Mouse (Mus musculus): ENCODE data around the gene Pdss2.

Pdss2 gene

DNA sequence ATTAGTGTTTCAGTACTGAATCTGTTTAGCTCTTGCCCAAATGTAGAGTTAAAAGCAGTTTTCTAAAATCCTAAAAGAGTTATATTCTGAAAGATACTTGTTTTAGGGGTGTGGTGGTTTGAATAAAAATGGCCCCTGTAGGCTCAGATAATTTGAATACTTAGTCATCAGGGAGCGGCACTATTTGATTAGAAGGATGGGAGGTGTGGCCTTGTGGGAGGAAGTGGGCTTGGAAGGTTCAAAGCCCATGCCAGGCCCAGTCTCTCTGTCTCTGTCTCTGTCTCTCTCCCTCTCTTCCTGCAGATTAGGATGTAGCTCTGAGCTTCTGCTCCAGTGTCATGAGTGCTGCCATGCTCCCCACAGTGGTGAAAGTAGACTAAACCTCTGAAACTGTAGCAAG lies 5.1 kb downstream of the Pdss2 start:
- no peak for TF ChIP-seq POU5F1 (IDR thresholded peaks at IDR 0.05; ENCODE audit: borderline replicate concordance, low read length)
- TF ChIP-seq CTCF (conservative IDR thresholded peaks at IDR 0.05; ENCODE audit: low read length): no peak
- TF ChIP-seq NANOG (IDR thresholded peaks at IDR 0.05; ENCODE audit: borderline replicate concordance, low read length): no peak
- H3K4me3 ChIP-seq (replicated peaks; ENCODE audit: low read length): no peak overlapping the region
- peaks cover 18% of the 10 kb centered on the region; the same call in 1 of the 2 replicates for H3K36me3 ChIP-seq (ENCODE audit: insufficient read depth, low read length)
- H3K4me1 ChIP-seq (replicated peaks; ENCODE audit: low read depth, low read length): peaks cover 39% of the 10 kb centered on the region
- H3K9me3 ChIP-seq (ENCODE audit: low read length): no peaks in the 10 kb centered on the region
- H3K27me3 ChIP-seq (ENCODE audit: insufficient read depth, low read length): no peaks in the 10 kb centered on the region

- no peak overlapping the region for H3K4me3 ChIP-seq (replicated peaks; ENCODE audit: low read length)
- TF ChIP-seq POU5F1 (IDR thresholded peaks at IDR 0.05; ENCODE audit: borderline replicate concordance, low read length): no peak
- peaks cover 28% of the 10 kb centered on the region for H3K4me1 ChIP-seq (replicated peaks; ENCODE audit: low read depth, low read length)
- no peaks in the 10 kb centered on the region for H3K27me3 ChIP-seq (ENCODE audit: insufficient read depth, low read length)
- H3K36me3 ChIP-seq (ENCODE audit: insufficient read depth, low read length): peaks cover 23% of the 10 kb centered on the region; the same call in 1 of the 2 replicates
- H3K9me3 ChIP-seq (ENCODE audit: low read length): no peaks in the 10 kb centered on the region
Measured at GRCm38 (mm10) chr10:43229236-43229635, 8.0 kb downstream of the Pdss2 start.

DNA sequence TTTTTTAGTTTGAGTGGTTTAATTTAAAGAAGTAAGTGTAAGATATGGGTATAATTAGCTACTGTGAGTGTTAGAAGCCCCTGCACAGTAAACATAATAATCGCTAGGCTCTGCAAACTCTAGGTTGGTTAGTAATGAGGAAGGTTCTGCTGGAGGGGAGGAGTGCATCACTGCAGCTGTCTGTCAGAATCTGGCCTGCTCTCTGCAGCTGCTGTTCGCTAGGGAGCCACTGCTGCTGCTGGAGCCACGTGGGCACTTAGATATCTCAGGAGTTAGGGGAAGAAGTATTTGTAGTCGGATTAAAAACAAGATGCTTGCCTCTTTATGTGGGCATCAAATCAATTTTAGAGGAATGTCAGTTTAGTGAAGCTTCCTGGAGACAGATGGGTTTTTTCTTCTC lies 13.2 kb downstream of the Pdss2 start:
- TF ChIP-seq POU5F1 (IDR thresholded peaks at IDR 0.05; ENCODE audit: borderline replicate concordance, low read length) (no peak), NANOG (IDR thresholded peaks at IDR 0.05; ENCODE audit: borderline replicate concordance, low read length) (no peak), CTCF (conservative IDR thresholded peaks at IDR 0.05; ENCODE audit: low read length) (no peak)
- Histone ChIP-seq H3K27me3 (ENCODE audit: insufficient read depth, low read length) (no peaks in the 10 kb centered on the region), H3K4me1 (replicated peaks; ENCODE audit: low read depth, low read length) (0 out of 2 replicates have a peak, but pooled peaks cover 4% of the 10 kb centered on the region), H3K36me3 (ENCODE audit: insufficient read depth, low read length) (peaks cover 26% of the 10 kb centered on the region; the same call in 1 of the 2 replicates), H3K4me3 (replicated peaks; ENCODE audit: low read length) (no peak overlapping the region), H3K9me3 (ENCODE audit: low read length) (peaks cover 3% of the 10 kb centered on the region)

DNA sequence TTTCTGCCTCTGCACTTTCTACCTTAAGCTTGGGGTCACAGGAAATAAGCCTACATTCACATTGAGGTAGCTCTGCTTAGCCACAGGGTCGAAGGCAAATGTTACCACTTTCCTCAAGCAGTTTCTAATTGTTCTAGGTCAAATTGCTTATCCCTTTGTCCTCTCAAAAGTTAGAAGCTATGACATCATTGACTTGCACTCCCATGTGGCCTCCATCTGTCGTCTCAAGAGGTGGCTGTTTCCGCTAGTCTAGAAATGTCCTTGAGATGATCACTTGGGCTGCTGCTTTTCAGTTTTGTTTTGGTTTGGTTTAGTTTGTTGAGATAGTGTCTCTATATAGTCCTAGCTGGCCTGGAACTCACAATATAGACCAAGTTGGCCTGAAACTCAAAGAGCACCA lies 13.7 kb downstream of the Pdss2 start:
- H3K4me1 ChIP-seq (replicated peaks; ENCODE audit: low read depth, low read length): 0 out of 2 replicates have a peak, but pooled peaks cover 4% of the 10 kb centered on the region
- H3K9me3 ChIP-seq (ENCODE audit: low read length): peaks cover 8% of the 10 kb centered on the region
- no peaks in the 10 kb centered on the region for H3K27me3 ChIP-seq (ENCODE audit: insufficient read depth, low read length)
- peaks cover 29% of the 10 kb centered on the region; the same call in 1 of the 2 replicates for H3K36me3 ChIP-seq (ENCODE audit: insufficient read depth, low read length)
- no peak overlapping the region for H3K4me3 ChIP-seq (replicated peaks; ENCODE audit: low read length)
- no peak for TF ChIP-seq NANOG (IDR thresholded peaks at IDR 0.05; ENCODE audit: borderline replicate concordance, low read length)
- no peak for TF ChIP-seq POU5F1 (IDR thresholded peaks at IDR 0.05; ENCODE audit: borderline replicate concordance, low read length)
- no peak for TF ChIP-seq CTCF (conservative IDR thresholded peaks at IDR 0.05; ENCODE audit: low read length)

DNA sequence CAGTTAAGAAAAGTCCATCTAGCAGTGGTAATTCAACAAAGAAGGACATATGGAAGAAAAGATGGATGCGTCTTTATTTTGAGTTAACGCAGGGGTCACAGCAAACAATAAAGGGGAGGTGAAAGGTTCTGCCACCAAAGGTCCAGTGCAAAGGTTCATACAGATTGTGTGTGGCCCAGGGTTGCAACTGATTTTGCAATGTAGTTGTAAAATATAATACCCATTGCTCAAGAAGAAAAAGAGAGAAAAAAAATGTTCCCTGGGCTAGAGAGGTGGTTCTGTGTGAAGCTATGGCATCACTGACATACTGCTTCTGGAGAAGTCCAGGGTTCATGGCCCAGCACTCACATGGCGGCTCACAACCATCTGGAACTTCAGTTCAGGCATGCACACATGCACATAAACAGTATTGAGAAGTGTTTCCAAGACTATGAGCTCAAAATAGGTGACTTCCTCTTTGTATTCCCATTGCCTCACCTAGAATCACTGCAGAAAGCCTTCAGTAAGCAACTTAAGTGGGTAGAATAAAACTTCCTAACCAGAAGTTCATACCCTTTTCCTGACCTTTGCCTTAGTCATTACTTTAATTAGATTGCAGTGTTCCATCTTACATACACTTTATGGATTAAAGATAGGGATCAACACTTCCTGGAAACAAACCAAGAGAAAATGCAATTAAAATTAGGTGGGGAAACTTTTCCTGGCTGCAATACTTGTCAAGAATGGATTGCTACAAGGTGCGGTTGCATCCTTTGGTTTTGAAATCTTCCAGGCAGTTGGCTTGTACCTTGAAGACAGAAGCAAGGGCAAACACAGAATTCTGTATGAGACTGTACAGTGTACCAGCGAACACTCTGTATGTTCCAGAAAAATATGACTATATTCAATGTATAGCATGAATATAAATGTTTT lies 14.7 kb downstream of the Pdss2 start:
- H3K27me3 ChIP-seq (ENCODE audit: insufficient read depth, low read length): no peaks in the 10 kb centered on the region
- 0 out of 2 replicates have a peak, but pooled peaks cover 4% of the 10 kb centered on the region for H3K4me1 ChIP-seq (replicated peaks; ENCODE audit: low read depth, low read length)
- peaks cover 26% of the 10 kb centered on the region; the same call in 1 of the 2 replicates for H3K36me3 ChIP-seq (ENCODE audit: insufficient read depth, low read length)
- TF ChIP-seq POU5F1 (IDR thresholded peaks at IDR 0.05; ENCODE audit: borderline replicate concordance, low read length) (no peak), NANOG (IDR thresholded peaks at IDR 0.05; ENCODE audit: borderline replicate concordance, low read length) (no peak), CTCF (conservative IDR thresholded peaks at IDR 0.05; ENCODE audit: low read length) (no peak)
- H3K4me3 ChIP-seq (replicated peaks; ENCODE audit: low read length): no peak overlapping the region
- peaks cover 8% of the 10 kb centered on the region for H3K9me3 ChIP-seq (ENCODE audit: low read length)

DNA sequence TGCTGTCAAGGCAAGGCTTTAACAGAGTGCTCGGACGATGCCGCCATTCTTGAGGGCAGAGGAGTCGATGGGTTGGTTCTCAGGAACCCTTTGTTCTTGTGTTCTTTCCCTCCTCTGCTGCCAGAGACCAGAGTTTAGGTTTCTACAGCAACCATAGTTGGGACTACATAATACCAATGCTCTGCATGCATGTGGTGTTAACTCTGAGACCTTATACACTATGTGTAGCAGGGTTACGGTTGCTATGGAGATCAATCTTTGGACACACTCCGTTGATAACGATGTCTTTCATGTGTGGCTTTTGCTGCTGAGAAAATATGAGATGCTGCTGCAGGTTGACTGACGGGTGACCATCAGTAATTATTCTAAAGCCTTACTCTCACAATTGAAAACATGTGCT lies 20.9 kb downstream of the Pdss2 start:
- peaks cover 9% of the 10 kb centered on the region; the same call in 1 of the 2 replicates for H3K36me3 ChIP-seq (ENCODE audit: insufficient read depth, low read length)
- TF ChIP-seq POU5F1 (IDR thresholded peaks at IDR 0.05; ENCODE audit: borderline replicate concordance, low read length) (no peak), NANOG (IDR thresholded peaks at IDR 0.05; ENCODE audit: borderline replicate concordance, low read length) (no peak), CTCF (conservative IDR thresholded peaks at IDR 0.05; ENCODE audit: low read length) (no peak)
- H3K27me3 ChIP-seq (ENCODE audit: insufficient read depth, low read length): no peaks in the 10 kb centered on the region
- peaks cover 6% of the 10 kb centered on the region for H3K4me1 ChIP-seq (replicated peaks; ENCODE audit: low read depth, low read length)
- H3K4me3 ChIP-seq (replicated peaks; ENCODE audit: low read length): no peak overlapping the region
- H3K9me3 ChIP-seq (ENCODE audit: low read length): peaks cover 8% of the 10 kb centered on the region

GRCm38 (mm10) chr10:43244262-43244806 lies 23.0 kb downstream of the Pdss2 start:
- Histone ChIP-seq H3K27me3 (ENCODE audit: insufficient read depth, low read length) (no peaks in the 10 kb centered on the region), H3K4me1 (replicated peaks; ENCODE audit: low read depth, low read length) (peaks cover 14% of the 10 kb centered on the region), H3K36me3 (ENCODE audit: insufficient read depth, low read length) (peaks cover 5% of the 10 kb centered on the region; the same call in 1 of the 2 replicates), H3K9me3 (ENCODE audit: low read length) (peaks cover 7% of the 10 kb centered on the region), H3K4me3 (replicated peaks; ENCODE audit: low read length) (no peak overlapping the region)
- TF ChIP-seq POU5F1 (IDR thresholded peaks at IDR 0.05; ENCODE audit: borderline replicate concordance, low read length) (no peak), CTCF (conservative IDR thresholded peaks at IDR 0.05; ENCODE audit: low read length) (no peak), NANOG (IDR thresholded peaks at IDR 0.05; ENCODE audit: borderline replicate concordance, low read length) (no peak)

- Histone ChIP-seq H3K9me3 (ENCODE audit: low read length) (no peaks in the 10 kb centered on the region), H3K4me3 (replicated peaks; ENCODE audit: low read length) (no peak overlapping the region), H3K4me1 (replicated peaks; ENCODE audit: low read depth, low read length) (peaks cover 14% of the 10 kb centered on the region), H3K36me3 (ENCODE audit: insufficient read depth, low read length) (no peaks in the 10 kb centered on the region), H3K27me3 (ENCODE audit: insufficient read depth, low read length) (no peaks in the 10 kb centered on the region)
- no peak for TF ChIP-seq NANOG (IDR thresholded peaks at IDR 0.05; ENCODE audit: borderline replicate concordance, low read length)
- no peak for TF ChIP-seq CTCF (conservative IDR thresholded peaks at IDR 0.05; ENCODE audit: low read length)
- no peak for TF ChIP-seq POU5F1 (IDR thresholded peaks at IDR 0.05; ENCODE audit: borderline replicate concordance, low read length)
Measured at GRCm38 (mm10) chr10:43245461-43246200, 24.3 kb downstream of the Pdss2 start.

Measured in E14TG2a.4 (cell line).